Mouse (Mus musculus) liver, embryonic 12.5 days (tissue): ENCODE data around the gene Abcc3. TPM values are rescaled to one million over a fixed set of nuclear protein-coding genes. Genes with fewer than 3 reads are reported as not detected.
"Not testable (repeated sequence)": the region's sequence is repeated elsewhere in the genome, so short reads cannot be mapped to it uniquely, and the experiment has no call there.

ENCODE experiments used
- ATAC-seq: fragments of 200-750 bp; cut with Nextera tagmentation; 2 replicates; pipeline ENCODE4 v1.8.0; 2017; ENCODE audit warnings: moderate number of reproducible peaks, mild to moderate bottlenecking, moderate library complexity
- H3K27ac ChIP-seq: fragments of 300-500 bp; sonication (generic); 2 replicates; pipeline ENCODE4 v1.5.1; 2016; ENCODE audit warnings: mild to moderate bottlenecking
- H3K27me3 ChIP-seq: fragments of 300-500 bp; sonication (generic); replicated peaks from 2 replicates; pipeline ENCODE4 v1.6.1; 2016; ENCODE audit warnings: mild to moderate bottlenecking, moderate library complexity
- H3K36me3 ChIP-seq: fragments of 300-500 bp; sonication (generic); 2 replicates; pipeline ENCODE4 v1.6.1; 2016; ENCODE audit warnings: mild to moderate bottlenecking, moderate library complexity
- H3K4me1 ChIP-seq: fragments of 300-500 bp; sonication (generic); 2 replicates; pipeline ENCODE4 v1.6.1; 2016
- H3K4me2 ChIP-seq: fragments of 300-500 bp; sonication (generic); 2 replicates; pipeline ENCODE4 v1.6.1; 2016; ENCODE audit warnings: mild to moderate bottlenecking, moderate library complexity
- H3K4me3 ChIP-seq: fragments of 300-500 bp; sonication (generic); 2 replicates; pipeline ENCODE4 v1.5.1; 2016; ENCODE audit warnings: mild to moderate bottlenecking, moderate library complexity
- H3K9ac ChIP-seq: fragments of 300-500 bp; sonication (generic); 2 replicates; pipeline ENCODE4 v1.6.1; 2016; ENCODE audit warnings: mild to moderate bottlenecking, moderate library complexity
- H3K9me3 ChIP-seq: fragments of 300-500 bp; sonication (generic); replicated peaks from 2 replicates; pipeline ENCODE4 v1.6.1; 2016; ENCODE audit warnings: mild to moderate bottlenecking, moderate library complexity
- whole genome bisulfite sequencing: fragments of 180-500 bp; shearing (Covaris S2); methylation state at CpG from one replicate; pipeline ENCODE4 v1.1.7; 2016; ENCODE audit not compliant: insufficient replicate concordance; 5-methylcytosine and 5-hydroxymethylcytosine counted together
- polyA plus RNA-seq: library from polyadenylated mRNA; unstranded; fragments of >200 nt; fragmentation: Nextera tagmentation; extraction: Ambion mirVana; gene quantifications from 2 replicates; pipeline ENCODE4 v1.2.1, GENCODE M21; 2016

Abcc3 gene
- polyA plus RNA-seq, 1 experiment from 2014 or later, result 4.0 TPM

GRCm38 (mm10) chr11:94419004-94419727 lies 26.4 kb upstream of the Abcc3 start:
- Histone ChIP-seq H3K4me3 (no peak overlapping the region), H3K27ac (no peak overlapping the region), H3K36me3 (no peaks in the 10 kb centered on the region), H3K4me2 (no peak overlapping the region), H3K9me3 (no peaks in the 10 kb centered on the region), H3K9ac (no peak overlapping the region), H3K4me1 (peaks cover 3% of the 10 kb centered on the region; the same call in 1 of the 2 replicates), H3K27me3 (peaks cover 92% of the 10 kb centered on the region)
- WGBS, result 51% methylated on average over 10 of the region's 10 CpGs
- ATAC-seq, result no peak

- WGBS, result 47% methylated on average over 4 of the region's 4 CpGs
- Histone ChIP-seq H3K9me3 (no peaks in the 10 kb centered on the region), H3K36me3 (no peaks in the 10 kb centered on the region), H3K4me1 (peaks cover 15% of the 10 kb centered on the region; the same call in 1 of the 2 replicates), H3K9ac (no peak overlapping the region), H3K27ac (no peak overlapping the region), H3K4me2 (no peak overlapping the region), H3K4me3 (no peak overlapping the region), H3K27me3 (peaks cover 100% of the 10 kb centered on the region)
- ATAC-seq, result no peak
These were observed 21.2 kb upstream of the Abcc3 start for GRCm38 (mm10) chr11:94414042-94414441.

GRCm38 (mm10) chr11:94413516-94413915 lies 20.7 kb upstream of the Abcc3 start:
- Histone ChIP-seq H3K9me3 (no peaks in the 10 kb centered on the region), H3K4me2 (no peak overlapping the region), H3K27ac (no peak overlapping the region), H3K4me3 (no peak overlapping the region), H3K27me3 (peaks cover 99% of the 10 kb centered on the region), H3K36me3 (no peaks in the 10 kb centered on the region), H3K9ac (no peak overlapping the region), H3K4me1 (peaks cover 15% of the 10 kb centered on the region; the same call in 1 of the 2 replicates)
- WGBS, result 27% methylated on average over 8 of the region's 8 CpGs
- no peak for ATAC-seq

- H3K4me2 ChIP-seq, result no peak overlapping the region
- no peak overlapping the region for H3K4me3 ChIP-seq
- peaks cover 15% of the 10 kb centered on the region; the same call in 1 of the 2 replicates for H3K4me1 ChIP-seq
- no peak overlapping the region for H3K27ac ChIP-seq
- H3K9me3 ChIP-seq, result no peaks in the 10 kb centered on the region
- no peak; the same call in 1 of the 2 replicates for ATAC-seq
- peaks cover 94% of the 10 kb centered on the region for H3K27me3 ChIP-seq
- no peaks in the 10 kb centered on the region for H3K36me3 ChIP-seq
- 12% methylated on average over 10 of the region's 10 CpGs for WGBS
- H3K9ac ChIP-seq, result no peak overlapping the region
These were observed 20.2 kb upstream of the Abcc3 start for GRCm38 (mm10) chr11:94412998-94413469.

- Histone ChIP-seq H3K36me3 (no peaks in the 10 kb centered on the region), H3K9ac (no peak overlapping the region), H3K27me3 (peaks cover 94% of the 10 kb centered on the region), H3K4me3 (no peak overlapping the region), H3K4me1 (peaks cover 15% of the 10 kb centered on the region; the same call in 1 of the 2 replicates), H3K4me2 (no peak overlapping the region), H3K9me3 (no peaks in the 10 kb centered on the region), H3K27ac (no peak overlapping the region)
- WGBS, result 11% methylated on average over 2 of the region's 2 CpGs
- no peak for ATAC-seq
These were observed 19.8 kb upstream of the Abcc3 start for GRCm38 (mm10) chr11:94412562-94412961.

- ATAC-seq, result no peak
- Histone ChIP-seq H3K4me3 (no peak overlapping the region), H3K27me3 (peaks cover 89% of the 10 kb centered on the region), H3K4me2 (no peak overlapping the region), H3K4me1 (peaks cover 2% of the 10 kb centered on the region; the same call in 1 of the 2 replicates), H3K9me3 (no peaks in the 10 kb centered on the region), H3K9ac (no peak overlapping the region), H3K36me3 (no peaks in the 10 kb centered on the region), H3K27ac (no peak overlapping the region)
- 51% methylated on average over 11 of the region's 11 CpGs for WGBS
These were observed 15.1 kb upstream of the Abcc3 start for GRCm38 (mm10) chr11:94407803-94408321.

GRCm38 (mm10) chr11:94405348-94405747 lies 12.6 kb upstream of the Abcc3 start:
- Histone ChIP-seq H3K9me3 (no peaks in the 10 kb centered on the region), H3K36me3 (no peaks in the 10 kb centered on the region), H3K4me3 (no peak overlapping the region), H3K27me3 (peaks cover 71% of the 10 kb centered on the region), H3K4me1 (no peaks in the 10 kb centered on the region; the same call in 1 of the 2 replicates), H3K9ac (no peak overlapping the region), H3K4me2 (no peak overlapping the region), H3K27ac (no peak overlapping the region)
- ATAC-seq, result no peak
- 39% methylated on average over 6 of the region's 6 CpGs for WGBS

GRCm38 (mm10) chr11:94404641-94405260 lies 12.0 kb upstream of the Abcc3 start:
- H3K27me3 ChIP-seq, result peaks cover 71% of the 10 kb centered on the region
- H3K9ac ChIP-seq, result no peak overlapping the region
- no peak overlapping the region for H3K4me2 ChIP-seq
- no peak for ATAC-seq
- 20% methylated on average over 11 of the region's 11 CpGs for WGBS
- H3K4me1 ChIP-seq, result no peaks in the 10 kb centered on the region; the same call in 1 of the 2 replicates
- H3K27ac ChIP-seq, result no peak overlapping the region
- no peak overlapping the region for H3K4me3 ChIP-seq
- no peaks in the 10 kb centered on the region for H3K9me3 ChIP-seq
- H3K36me3 ChIP-seq, result no peaks in the 10 kb centered on the region

- no peaks in the 10 kb centered on the region; the same call in 1 of the 2 replicates for H3K4me1 ChIP-seq
- H3K4me3 ChIP-seq, result no peak overlapping the region
- no peak overlapping the region for H3K9ac ChIP-seq
- peaks cover 67% of the 10 kb centered on the region for H3K27me3 ChIP-seq
- no peak overlapping the region for H3K27ac ChIP-seq
- H3K36me3 ChIP-seq, result no peaks in the 10 kb centered on the region
- H3K4me2 ChIP-seq, result no peak overlapping the region
- WGBS, result 49% methylated on average over 5 of the region's 5 CpGs
- no peak for ATAC-seq
- no peaks in the 10 kb centered on the region for H3K9me3 ChIP-seq
These were observed 11.4 kb upstream of the Abcc3 start for GRCm38 (mm10) chr11:94404178-94404577.

GRCm38 (mm10) chr11:94403757-94404156 lies 11.0 kb upstream of the Abcc3 start:
- peaks cover 63% of the 10 kb centered on the region for H3K27me3 ChIP-seq

GRCm38 (mm10) chr11:94402731-94403130 lies 9.9 kb upstream of the Abcc3 start:
- Histone ChIP-seq H3K27ac (no peak overlapping the region), H3K9ac (no peak overlapping the region), H3K4me3 (no peak overlapping the region), H3K4me1 (no peaks in the 10 kb centered on the region; the same call in 1 of the 2 replicates), H3K9me3 (no peaks in the 10 kb centered on the region), H3K36me3 (no peaks in the 10 kb centered on the region), H3K27me3 (peaks cover 59% of the 10 kb centered on the region), H3K4me2 (no peak overlapping the region)
- 63% methylated on average over 5 of the region's 5 CpGs for WGBS
- ATAC-seq, result no peak

More at GRCm38 (mm10) chr11:94403757-94404156, 11.0 kb upstream of the Abcc3 start:
- Histone ChIP-seq H3K9ac (no peak overlapping the region), H3K36me3 (no peaks in the 10 kb centered on the region), H3K4me3 (no peak overlapping the region), H3K27ac (no peak overlapping the region), H3K9me3 (no peaks in the 10 kb centered on the region), H3K4me1 (no peaks in the 10 kb centered on the region; the same call in 1 of the 2 replicates), H3K4me2 (no peak overlapping the region)
- no peak for ATAC-seq
- 70% methylated on average over 10 of the region's 10 CpGs for WGBS

GRCm38 (mm10) chr11:94402029-94402428 lies 9.2 kb upstream of the Abcc3 start:
- H3K27me3 ChIP-seq, result peaks cover 52% of the 10 kb centered on the region

More at GRCm38 (mm10) chr11:94402029-94402428, 9.2 kb upstream of the Abcc3 start:
- H3K4me2 ChIP-seq, H3K9me3 ChIP-seq, H3K36me3 ChIP-seq, H3K9ac ChIP-seq, H3K27ac ChIP-seq, H3K4me1 ChIP-seq, ATAC-seq, H3K4me3 ChIP-seq: not testable (repeated sequence)
- WGBS, result 71% methylated on average over 4 of the region's 4 CpGs
